Mouse (Mus musculus): ENCODE measurements around the gene Limch1. TPM values are rescaled to one million over a fixed set of nuclear protein-coding genes. Genes with fewer than 3 reads are reported as not detected.

Limch1 gene
- polyA plus RNA-seq, 1 experiment from 2014 or later, result 22.2 TPM

GRCm38 (mm10) chr5:66901116-66901515 lies 155.5 kb downstream of the Limch1 start:
- Histone ChIP-seq H3K9me3 (replicated peaks; ENCODE audit: control insufficient read depth, low read length) (no peaks in the 10 kb centered on the region), H3K4me1 (ENCODE audit: control insufficient read depth, insufficient read depth, low read length) (0 out of 2 replicates have a peak, but pooled peaks cover 2% of the 10 kb centered on the region), H3K4me2 (ENCODE audit: low read depth, low read length) (no peak overlapping the region), H3K27ac (ENCODE audit: low read length) (no peak overlapping the region), H3K27me3 (ENCODE audit: control insufficient read depth, insufficient read depth, low read length) (no peaks in the 10 kb centered on the region), H3K9ac (ENCODE audit: low read length) (no peak overlapping the region), H3K36me3 (ENCODE audit: control insufficient read depth, insufficient read depth) (no peaks in the 10 kb centered on the region), H3K4me3 (ENCODE audit: low read length) (no peak overlapping the region)
- ATAC-seq (replicated peaks; ENCODE audit: extremely low read depth, insufficient read depth, low FRiP score), result no peak
- WGBS, result 83% methylated on average over 4 of the region's 4 CpGs

- Histone ChIP-seq H3K9me3 (replicated peaks; ENCODE audit: control insufficient read depth, low read length) (no peaks in the 10 kb centered on the region), H3K4me3 (ENCODE audit: low read length) (no peak overlapping the region), H3K36me3 (ENCODE audit: control insufficient read depth, insufficient read depth) (no peaks in the 10 kb centered on the region), H3K27ac (ENCODE audit: low read length) (no peak overlapping the region; the same call in none of the 2 replicates), H3K4me2 (ENCODE audit: low read depth, low read length) (no peak overlapping the region), H3K9ac (ENCODE audit: low read length) (no peak overlapping the region), H3K4me1 (ENCODE audit: control insufficient read depth, insufficient read depth, low read length) (0 out of 2 replicates have a peak, but pooled peaks cover 2% of the 10 kb centered on the region), H3K27me3 (ENCODE audit: control insufficient read depth, insufficient read depth, low read length) (no peaks in the 10 kb centered on the region)
- WGBS, result 48% methylated on average over 6 of the region's 6 CpGs
- no peak for ATAC-seq (replicated peaks; ENCODE audit: extremely low read depth, insufficient read depth, low FRiP score)
Measured at GRCm38 (mm10) chr5:66904835-66905234, 159.2 kb downstream of the Limch1 start.

GRCm38 (mm10) chr5:66908883-66909282 lies 163.3 kb downstream of the Limch1 start:
- no peak overlapping the region for H3K27ac ChIP-seq (ENCODE audit: low read length)
- ATAC-seq (replicated peaks; ENCODE audit: extremely low read depth, insufficient read depth, low FRiP score), result no peak
- WGBS, result 84% methylated on average over 9 of the region's 9 CpGs
- H3K27me3 ChIP-seq (ENCODE audit: control insufficient read depth, insufficient read depth, low read length), result no peaks in the 10 kb centered on the region
- 0 out of 2 replicates have a peak, but pooled peaks cover 2% of the 10 kb centered on the region for H3K4me1 ChIP-seq (ENCODE audit: control insufficient read depth, insufficient read depth, low read length)
- H3K9ac ChIP-seq (ENCODE audit: low read length), result no peak overlapping the region
- no peaks in the 10 kb centered on the region for H3K9me3 ChIP-seq (replicated peaks; ENCODE audit: control insufficient read depth, low read length)
- no peaks in the 10 kb centered on the region for H3K36me3 ChIP-seq (ENCODE audit: control insufficient read depth, insufficient read depth)
- H3K4me2 ChIP-seq (ENCODE audit: low read depth, low read length), result no peak overlapping the region
- no peak overlapping the region for H3K4me3 ChIP-seq (ENCODE audit: low read length)

- Histone ChIP-seq H3K9ac (ENCODE audit: low read length) (no peak overlapping the region), H3K27ac (ENCODE audit: low read length) (no peak overlapping the region)
- ATAC-seq (replicated peaks; ENCODE audit: extremely low read depth, insufficient read depth, low FRiP score), result no peak
Measured at GRCm38 (mm10) chr5:66909962-66910361, 164.3 kb downstream of the Limch1 start.

GRCm38 (mm10) chr5:66910610-66911009 lies 165.0 kb downstream of the Limch1 start:
- WGBS, result 88% methylated on average over 9 of the region's 9 CpGs
- no peak overlapping the region for H3K27ac ChIP-seq (ENCODE audit: low read length)
- H3K9ac ChIP-seq (ENCODE audit: low read length), result no peak overlapping the region
- no peaks in the 10 kb centered on the region for H3K4me1 ChIP-seq (ENCODE audit: control insufficient read depth, insufficient read depth, low read length)
- H3K27me3 ChIP-seq (ENCODE audit: control insufficient read depth, insufficient read depth, low read length), result no peaks in the 10 kb centered on the region
- H3K36me3 ChIP-seq (ENCODE audit: control insufficient read depth, insufficient read depth), result no peaks in the 10 kb centered on the region
- no peak overlapping the region for H3K4me2 ChIP-seq (ENCODE audit: low read depth, low read length)
- H3K9me3 ChIP-seq (replicated peaks; ENCODE audit: control insufficient read depth, low read length), result no peaks in the 10 kb centered on the region
- H3K4me3 ChIP-seq (ENCODE audit: low read length), result no peak overlapping the region
- ATAC-seq (replicated peaks; ENCODE audit: extremely low read depth, insufficient read depth, low FRiP score), result no peak

More at GRCm38 (mm10) chr5:66909962-66910361, 164.3 kb downstream of the Limch1 start:
- WGBS, result 24% methylated on average over 2 of the region's 2 CpGs
- H3K9me3 ChIP-seq (replicated peaks; ENCODE audit: control insufficient read depth, low read length), result no peaks in the 10 kb centered on the region
- no peaks in the 10 kb centered on the region for H3K27me3 ChIP-seq (ENCODE audit: control insufficient read depth, insufficient read depth, low read length)
- no peak overlapping the region for H3K4me3 ChIP-seq (ENCODE audit: low read length)
- H3K4me2 ChIP-seq (ENCODE audit: low read depth, low read length), result no peak overlapping the region
- 0 out of 2 replicates have a peak, but pooled peaks cover 2% of the 10 kb centered on the region for H3K4me1 ChIP-seq (ENCODE audit: control insufficient read depth, insufficient read depth, low read length)
- no peaks in the 10 kb centered on the region for H3K36me3 ChIP-seq (ENCODE audit: control insufficient read depth, insufficient read depth)

- Histone ChIP-seq H3K36me3 (ENCODE audit: control insufficient read depth, insufficient read depth) (no peaks in the 10 kb centered on the region), H3K27ac (ENCODE audit: low read length) (no peak overlapping the region), H3K4me3 (ENCODE audit: low read length) (no peak overlapping the region), H3K9ac (ENCODE audit: low read length) (no peak overlapping the region), H3K9me3 (replicated peaks; ENCODE audit: control insufficient read depth, low read length) (no peaks in the 10 kb centered on the region), H3K4me1 (ENCODE audit: control insufficient read depth, insufficient read depth, low read length) (no peaks in the 10 kb centered on the region), H3K4me2 (ENCODE audit: low read depth, low read length) (no peak overlapping the region), H3K27me3 (ENCODE audit: control insufficient read depth, insufficient read depth, low read length) (no peaks in the 10 kb centered on the region)
- no peak for ATAC-seq (replicated peaks; ENCODE audit: extremely low read depth, insufficient read depth, low FRiP score)
- 65% methylated on average over 4 of the region's 4 CpGs for WGBS
Measured at GRCm38 (mm10) chr5:66911068-66911467, 165.4 kb downstream of the Limch1 start.

- Histone ChIP-seq H3K27me3 (ENCODE audit: control insufficient read depth, insufficient read depth, low read length) (no peaks in the 10 kb centered on the region), H3K9me3 (replicated peaks; ENCODE audit: control insufficient read depth, low read length) (no peaks in the 10 kb centered on the region), H3K27ac (ENCODE audit: low read length) (no peak overlapping the region), H3K9ac (ENCODE audit: low read length) (no peak overlapping the region), H3K36me3 (ENCODE audit: control insufficient read depth, insufficient read depth) (no peaks in the 10 kb centered on the region), H3K4me2 (ENCODE audit: low read depth, low read length) (no peak overlapping the region), H3K4me1 (ENCODE audit: control insufficient read depth, insufficient read depth, low read length) (no peaks in the 10 kb centered on the region), H3K4me3 (ENCODE audit: low read length) (no peak overlapping the region)
- no peak for ATAC-seq (replicated peaks; ENCODE audit: extremely low read depth, insufficient read depth, low FRiP score)
- 74% methylated on average over 6 of the region's 6 CpGs for WGBS
Measured at GRCm38 (mm10) chr5:66913791-66914190, 168.2 kb downstream of the Limch1 start.

GRCm38 (mm10) chr5:66917353-66918315 lies 172.0 kb downstream of the Limch1 start:
- no peak overlapping the region for H3K9ac ChIP-seq (ENCODE audit: low read length)
- no peaks in the 10 kb centered on the region; the same call in 1 of the 2 replicates for H3K27me3 ChIP-seq (ENCODE audit: control insufficient read depth, insufficient read depth, low read length)
- WGBS, result 83% methylated on average over 8 of the region's 8 CpGs
- H3K4me3 ChIP-seq (ENCODE audit: low read length), result no peak overlapping the region
- ATAC-seq (replicated peaks; ENCODE audit: extremely low read depth, insufficient read depth, low FRiP score), result no peak
- H3K4me2 ChIP-seq (ENCODE audit: low read depth, low read length), result no peak overlapping the region
- H3K27ac ChIP-seq (ENCODE audit: low read length), result no peak overlapping the region
- no peaks in the 10 kb centered on the region for H3K4me1 ChIP-seq (ENCODE audit: control insufficient read depth, insufficient read depth, low read length)
- H3K36me3 ChIP-seq (ENCODE audit: control insufficient read depth, insufficient read depth), result no peaks in the 10 kb centered on the region
- no peaks in the 10 kb centered on the region for H3K9me3 ChIP-seq (replicated peaks; ENCODE audit: control insufficient read depth, low read length)

Measured in heart, embryonic 16.5 days (tissue).